Mouse (Mus musculus) midbrain, embryonic 11.5 days (tissue): ENCODE data around the gene Kl. TPM values are rescaled to one million over a fixed set of nuclear protein-coding genes. Genes with fewer than 3 reads are reported as not detected.

Experiments
- ATAC-seq: fragments of 200-750 bp; cut with Nextera tagmentation; 2 replicates; pipeline ENCODE4 v1.8.0; 2017; ENCODE audit warnings: moderate TSS enrichment, moderate library complexity; ENCODE audit not compliant: low FRiP score
- DNase-seq: peaks from one replicate; pipeline ENCODE4 v3.0.0; 2015; ENCODE audit warnings: low spot score; ENCODE audit errors: missing footprints
- H3K27ac ChIP-seq: fragments of 300-500 bp; sonication (generic); 2 replicates; pipeline ENCODE4 v1.5.1; 2014; ENCODE audit warnings: low read depth, low read length
- H3K27me3 ChIP-seq: fragments of 300-500 bp; sonication (generic); 2 replicates; pipeline ENCODE4 v1.6.1; 2014; ENCODE audit warnings: mild to moderate bottlenecking, low read length, moderate library complexity, mixed read lengths; ENCODE audit not compliant: control insufficient read depth, insufficient read depth
- H3K36me3 ChIP-seq: fragments of 300-500 bp; sonication (generic); 2 replicates; pipeline ENCODE4 v1.6.1; 2014; ENCODE audit warnings: mild to moderate bottlenecking, low read length, moderate library complexity, mixed read lengths; ENCODE audit not compliant: control insufficient read depth, insufficient read depth
- H3K4me1 ChIP-seq: fragments of 300-500 bp; sonication (generic); 2 replicates; pipeline ENCODE4 v1.6.1; 2014; ENCODE audit warnings: low read length; ENCODE audit not compliant: control insufficient read depth, insufficient read depth
- H3K4me2 ChIP-seq: fragments of 300-500 bp; sonication (generic); 2 replicates; pipeline ENCODE4 v1.6.1; 2014; ENCODE audit warnings: mild to moderate bottlenecking, moderate library complexity
- H3K4me3 ChIP-seq: fragments of 300-500 bp; sonication (generic); 2 replicates; pipeline ENCODE4 v1.5.1; 2014; ENCODE audit warnings: low read depth, low read length
- H3K9ac ChIP-seq: fragments of 300-500 bp; sonication (generic); 2 replicates; pipeline ENCODE4 v1.6.1; 2014; ENCODE audit warnings: low read length
- H3K9me3 ChIP-seq: fragments of 300-500 bp; sonication (generic); 2 replicates; pipeline ENCODE4 v1.6.1; 2016; ENCODE audit warnings: low read length; ENCODE audit not compliant: control insufficient read depth
- WGBS: fragments of 180-500 bp; shearing (Covaris S2); extraction: QIAGEN DNeasy Blood & Tissue Kit; methylation state at CpG from one replicate; pipeline ENCODE4 v1.1.7; 2014; 5-methylcytosine and 5-hydroxymethylcytosine counted together
- polyA plus RNA-seq: library from polyadenylated mRNA; unstranded; fragments of >200 nt; fragmentation: Nextera tagmentation; extraction: Ambion mirVana; gene quantifications from 2 replicates; pipeline ENCODE4 v1.2.1, GENCODE M21; 2014

Gene Kl
- polyA plus RNA-seq, 1 experiment from 2014 or later: 0.23 TPM

GRCm38 (mm10) chr5:150952669-150953521 is 488 bp downstream of the Kl start:
- Histone ChIP-seq H3K27ac (no peak overlapping the region), H3K4me1 (0 out of 2 replicates have a peak, but pooled peaks cover 2% of the 10 kb centered on the region), H3K9ac (peak overlapping the region; percentile 51), H3K9me3 (no peaks in the 10 kb centered on the region), H3K27me3 (peaks cover 24% of the 10 kb centered on the region), H3K36me3 (no peaks in the 10 kb centered on the region), H3K4me3 (peak overlapping the region; percentile 40), H3K4me2 (peak overlapping the region; percentile 61)
- ATAC-seq (peak; percentile 82), DNase-seq (peak; percentile 93)
- WGBS: 3% methylated on average over 78 of the region's 89 CpGs

DNA sequence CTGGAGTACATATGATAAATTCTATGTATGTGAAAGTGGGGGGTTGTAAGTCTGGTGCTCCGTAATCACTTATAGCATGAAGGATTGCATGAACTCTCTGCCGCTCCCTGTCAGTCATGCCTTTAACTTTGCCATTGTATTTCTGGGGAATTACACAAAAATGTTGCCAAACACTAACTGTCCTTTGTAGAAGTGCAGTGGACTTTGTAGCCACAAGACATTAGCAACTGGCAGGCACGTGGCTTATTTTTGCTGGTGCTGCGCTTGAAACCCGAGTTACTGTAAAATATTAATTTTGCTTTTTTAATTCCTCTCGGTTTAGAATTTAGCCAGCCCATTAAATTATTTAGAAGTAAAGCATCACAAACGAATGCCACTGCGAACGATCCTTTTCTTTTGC is 2.4 kb downstream of the Kl start:
- Histone ChIP-seq H3K9ac (no peak overlapping the region), H3K27ac (no peak overlapping the region), H3K27me3 (peaks cover 24% of the 10 kb centered on the region), H3K4me1 (0 out of 2 replicates have a peak, but pooled peaks cover 2% of the 10 kb centered on the region), H3K4me3 (no peak overlapping the region), H3K4me2 (no peak overlapping the region), H3K9me3 (no peaks in the 10 kb centered on the region), H3K36me3 (no peaks in the 10 kb centered on the region)
- ATAC-seq (no peak), DNase-seq (no peak)
- 86% methylated on average over 9 of the region's 9 CpGs for whole genome bisulfite sequencing

- Histone ChIP-seq H3K9ac (no peak overlapping the region), H3K4me1 (no peaks in the 10 kb centered on the region), H3K4me2 (no peak overlapping the region), H3K4me3 (no peak overlapping the region), H3K27me3 (no peaks in the 10 kb centered on the region), H3K27ac (no peak overlapping the region), H3K36me3 (no peaks in the 10 kb centered on the region), H3K9me3 (no peaks in the 10 kb centered on the region)
- WGBS: 85% methylated on average over 1 of the region's 1 CpGs
- ATAC-seq (no peak), DNase-seq (no peak)
Observed at GRCm38 (mm10) chr5:150959861-150960260, 7.5 kb downstream of the Kl start.

- DNase-seq: no peak
- no peak overlapping the region for H3K27ac ChIP-seq
- WGBS: 77% methylated on average over 1 of the region's 1 CpGs
- H3K9me3 ChIP-seq: no peaks in the 10 kb centered on the region
- ATAC-seq: no peak
- no peaks in the 10 kb centered on the region for H3K4me1 ChIP-seq
- no peak overlapping the region for H3K9ac ChIP-seq
- no peak overlapping the region for H3K4me3 ChIP-seq
- no peak overlapping the region for H3K4me2 ChIP-seq
- no peaks in the 10 kb centered on the region for H3K36me3 ChIP-seq
- no peaks in the 10 kb centered on the region for H3K27me3 ChIP-seq
Observed at GRCm38 (mm10) chr5:150961615-150962014, 9.2 kb downstream of the Kl start.

DNA sequence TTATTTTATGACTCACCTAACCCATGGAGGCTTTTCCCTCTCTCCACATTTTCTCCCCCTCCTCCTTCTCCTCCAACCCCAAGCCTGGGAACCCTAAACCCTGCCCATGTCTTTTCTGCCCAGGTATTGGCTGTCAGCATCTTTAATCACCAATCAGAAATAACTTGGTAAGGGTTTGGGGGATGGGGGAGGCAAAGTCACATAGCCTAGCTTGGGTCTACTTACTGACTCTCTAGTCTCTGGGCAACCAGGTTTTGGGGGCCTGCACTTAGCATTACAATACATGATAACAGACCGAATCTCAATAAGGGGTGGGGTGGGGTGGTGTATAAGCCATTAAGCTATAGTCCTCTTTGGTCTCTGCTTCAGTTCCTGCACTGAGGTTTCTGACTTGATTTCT is 10.3 kb downstream of the Kl start:
- ATAC-seq: no peak
- Histone ChIP-seq H3K27ac (no peak overlapping the region), H3K9ac (no peak overlapping the region), H3K4me3 (no peak overlapping the region), H3K4me1 (no peaks in the 10 kb centered on the region), H3K9me3 (no peaks in the 10 kb centered on the region), H3K27me3 (no peaks in the 10 kb centered on the region), H3K36me3 (no peaks in the 10 kb centered on the region), H3K4me2 (no peak overlapping the region)
- no peak for DNase-seq
- 81% methylated on average over 1 of the region's 1 CpGs for WGBS

DNA sequence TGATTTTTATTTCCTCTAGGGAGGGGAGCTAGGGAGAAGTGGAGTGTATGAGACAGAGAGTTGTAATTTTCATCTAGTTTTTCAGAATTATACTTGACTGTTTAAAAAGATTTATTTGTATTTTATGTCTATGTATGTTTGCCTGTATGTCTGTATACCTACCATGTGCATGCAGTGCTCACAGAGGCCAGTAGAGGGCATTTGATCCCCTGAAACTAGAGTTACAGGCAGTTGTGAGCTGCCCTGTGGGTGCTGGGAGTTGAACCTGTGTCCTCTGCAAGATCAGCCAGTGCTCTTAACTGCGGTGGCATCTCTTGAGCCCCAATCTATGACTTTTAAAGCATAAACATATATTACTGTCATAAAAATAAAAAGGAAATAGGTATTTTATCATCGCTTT is 15.5 kb downstream of the Kl start:
- 91% methylated on average over 2 of the region's 2 CpGs for WGBS
- ATAC-seq: no peak

GRCm38 (mm10) chr5:150970551-150970950 is 18.1 kb downstream of the Kl start:
- H3K9me3 ChIP-seq: peaks cover 2% of the 10 kb centered on the region; the same call in 1 of the 2 replicates
- DNase-seq (no peak), ATAC-seq (no peak)
- no peak overlapping the region for H3K4me3 ChIP-seq
- no peaks in the 10 kb centered on the region for H3K4me1 ChIP-seq
- no peak overlapping the region for H3K27ac ChIP-seq
- H3K36me3 ChIP-seq: no peaks in the 10 kb centered on the region
- no peak overlapping the region for H3K9ac ChIP-seq
- H3K27me3 ChIP-seq: no peaks in the 10 kb centered on the region
- H3K4me2 ChIP-seq: no peak overlapping the region
- 60% methylated on average over 3 of the region's 3 CpGs for WGBS

More for the DNA sequence above, 15.5 kb downstream of the Kl start:
- Histone ChIP-seq H3K27ac (no peak overlapping the region), H3K4me1 (no peaks in the 10 kb centered on the region), H3K9me3 (peaks cover 2% of the 10 kb centered on the region; the same call in 1 of the 2 replicates), H3K4me3 (no peak overlapping the region), H3K27me3 (no peaks in the 10 kb centered on the region), H3K36me3 (no peaks in the 10 kb centered on the region), H3K9ac (no peak overlapping the region), H3K4me2 (no peak overlapping the region)
- no peak for DNase-seq

DNA sequence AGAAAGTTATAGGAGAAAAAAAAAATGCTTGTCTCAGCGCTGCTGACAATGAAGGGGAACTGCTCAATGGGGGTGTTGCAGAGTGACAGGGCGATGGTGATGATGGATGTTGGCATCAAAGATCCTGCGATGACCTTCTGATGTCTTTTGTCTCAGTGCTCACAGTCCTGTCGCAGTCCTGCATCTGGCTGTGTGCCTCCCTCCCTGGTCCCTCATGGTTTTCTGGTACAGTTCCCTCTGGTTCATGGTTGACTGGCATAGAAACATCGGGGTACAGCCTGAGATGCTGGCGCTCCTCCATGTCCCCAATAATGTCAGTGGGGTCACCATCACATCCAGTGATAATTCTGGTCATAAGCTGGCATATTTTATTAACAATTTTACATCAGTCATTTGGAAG is 18.7 kb downstream of the Kl start:
- no peak overlapping the region for H3K27ac ChIP-seq
- H3K9ac ChIP-seq: no peak overlapping the region
- H3K4me3 ChIP-seq: no peak overlapping the region
- H3K27me3 ChIP-seq: no peaks in the 10 kb centered on the region
- 84% methylated on average over 6 of the region's 6 CpGs for WGBS
- H3K36me3 ChIP-seq: no peaks in the 10 kb centered on the region
- H3K4me1 ChIP-seq: no peaks in the 10 kb centered on the region
- ATAC-seq: no peak
- no peak overlapping the region for H3K4me2 ChIP-seq
- DNase-seq: no peak
- peaks cover 2% of the 10 kb centered on the region; the same call in 1 of the 2 replicates for H3K9me3 ChIP-seq

GRCm38 (mm10) chr5:150974226-150974625 is 21.8 kb downstream of the Kl start:
- Histone ChIP-seq H3K27me3 (no peaks in the 10 kb centered on the region), H3K27ac (no peak overlapping the region), H3K9ac (no peak overlapping the region), H3K9me3 (no peaks in the 10 kb centered on the region), H3K36me3 (no peaks in the 10 kb centered on the region), H3K4me1 (no peaks in the 10 kb centered on the region), H3K4me3 (no peak overlapping the region), H3K4me2 (no peak overlapping the region)
- no peak for ATAC-seq
- DNase-seq: no peak
- WGBS: 87% methylated on average over 3 of the region's 3 CpGs
